Mouse (Mus musculus): ENCODE data around the gene Atp8b4. TPM values are rescaled to one million over a fixed set of nuclear protein-coding genes. Genes with fewer than 3 reads are reported as not detected.

Atp8b4 gene
- polyA plus RNA-seq, 1 experiment from 2014 or later, result not detected

GRCm38 (mm10) chr2:126485262-126486017, 15.0 kb downstream of the Atp8b4 start:
- no peaks in the 10 kb centered on the region for H3K9me3 ChIP-seq (ENCODE audit: control insufficient read depth, low read length)
- no peak overlapping the region for H3K27ac ChIP-seq (ENCODE audit: low read length)
- WGBS, result 86% methylated on average over 11 of the region's 11 CpGs
- ATAC-seq, result no peak
- no peaks in the 10 kb centered on the region for H3K36me3 ChIP-seq (ENCODE audit: control insufficient read depth, insufficient read depth)
- H3K4me3 ChIP-seq (replicated peaks; ENCODE audit: low read length), result no peak overlapping the region
- no peak overlapping the region for H3K9ac ChIP-seq (replicated peaks; ENCODE audit: low read depth, low read length)
- H3K4me1 ChIP-seq (replicated peaks; ENCODE audit: control insufficient read depth, insufficient read depth, low read length), result no peaks in the 10 kb centered on the region
- H3K4me2 ChIP-seq (ENCODE audit: low read length), result no peak overlapping the region
- no peaks in the 10 kb centered on the region for H3K27me3 ChIP-seq (replicated peaks; ENCODE audit: control insufficient read depth, insufficient read depth, low read length)

DNA sequence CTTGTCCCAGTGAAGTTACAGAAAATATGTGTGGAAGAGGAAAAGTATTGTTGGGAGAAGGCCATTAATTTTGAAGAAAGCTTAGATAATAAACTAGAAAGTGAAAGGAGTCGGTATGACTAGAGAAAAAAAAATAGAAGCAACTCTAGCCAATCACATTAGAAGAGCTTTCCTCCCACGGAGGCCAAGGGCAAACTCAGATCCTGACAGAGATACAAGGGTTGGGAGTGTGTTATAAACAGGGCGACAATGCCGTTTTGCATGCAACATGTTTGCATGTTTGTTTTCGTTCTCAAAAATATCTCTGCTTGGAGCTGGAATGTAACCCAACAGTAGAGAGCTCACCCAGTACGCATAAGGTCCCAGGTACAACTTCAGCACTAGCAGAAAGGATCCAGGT, 17.1 kb downstream of the Atp8b4 start:
- Histone ChIP-seq H3K27ac (ENCODE audit: low read length) (no peak overlapping the region), H3K9ac (replicated peaks; ENCODE audit: low read depth, low read length) (no peak overlapping the region), H3K9me3 (ENCODE audit: control insufficient read depth, low read length) (no peaks in the 10 kb centered on the region), H3K36me3 (ENCODE audit: control insufficient read depth, insufficient read depth) (no peaks in the 10 kb centered on the region), H3K4me1 (replicated peaks; ENCODE audit: control insufficient read depth, insufficient read depth, low read length) (no peaks in the 10 kb centered on the region), H3K4me2 (ENCODE audit: low read length) (no peak overlapping the region), H3K27me3 (replicated peaks; ENCODE audit: control insufficient read depth, insufficient read depth, low read length) (no peaks in the 10 kb centered on the region), H3K4me3 (replicated peaks; ENCODE audit: low read length) (no peak overlapping the region)
- ATAC-seq, result no peak
- WGBS, result 89% methylated on average over 6 of the region's 6 CpGs

- H3K4me1 ChIP-seq (replicated peaks; ENCODE audit: control insufficient read depth, insufficient read depth, low read length), result no peaks in the 10 kb centered on the region
- no peak overlapping the region for H3K27ac ChIP-seq (ENCODE audit: low read length)
- ATAC-seq, result no peak
- no peak overlapping the region for H3K4me3 ChIP-seq (replicated peaks; ENCODE audit: low read length)
- WGBS, result 83% methylated on average over 7 of the region's 7 CpGs
- H3K9ac ChIP-seq (replicated peaks; ENCODE audit: low read depth, low read length), result no peak overlapping the region
- H3K9me3 ChIP-seq (ENCODE audit: control insufficient read depth, low read length), result no peaks in the 10 kb centered on the region
- H3K27me3 ChIP-seq (replicated peaks; ENCODE audit: control insufficient read depth, insufficient read depth, low read length), result no peaks in the 10 kb centered on the region
- no peaks in the 10 kb centered on the region for H3K36me3 ChIP-seq (ENCODE audit: control insufficient read depth, insufficient read depth)
- no peak overlapping the region for H3K4me2 ChIP-seq (ENCODE audit: low read length)
These were observed 22.9 kb downstream of the Atp8b4 start for GRCm38 (mm10) chr2:126477556-126477955.

DNA sequence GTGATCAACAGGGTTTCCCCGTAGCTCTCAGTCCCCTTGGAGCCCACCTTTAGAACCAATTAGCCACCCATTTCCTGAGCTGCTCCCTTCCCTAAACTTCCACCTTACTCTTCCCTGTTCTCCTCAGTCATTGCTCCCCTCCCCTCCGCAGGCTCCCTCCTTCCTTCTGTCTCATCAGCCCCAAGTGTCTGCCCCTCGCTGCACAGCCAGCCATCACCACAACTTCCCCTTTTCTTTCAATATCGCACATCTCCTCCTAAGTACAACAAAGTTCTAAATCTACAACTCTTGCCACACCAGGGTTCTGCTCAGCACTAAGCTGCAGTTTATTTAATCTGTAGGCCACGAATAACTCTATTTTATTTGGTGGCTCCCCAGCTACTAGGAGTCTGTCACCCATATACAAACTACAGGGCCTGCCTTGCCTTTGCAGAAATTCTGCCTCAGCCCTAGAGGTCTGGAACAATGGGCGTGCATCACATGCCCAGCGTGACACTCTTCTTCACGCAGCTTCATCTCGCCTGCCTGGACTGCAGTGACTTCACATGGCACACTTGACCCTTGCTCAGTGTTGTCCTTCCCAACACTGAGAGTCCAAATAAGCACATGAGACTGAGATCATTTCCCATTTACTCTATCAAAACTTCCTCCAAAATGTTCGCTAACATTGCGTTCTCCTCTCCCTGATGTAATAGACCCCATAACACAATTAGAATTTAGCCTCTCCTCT, 24.6 kb downstream of the Atp8b4 start:
- H3K27ac ChIP-seq (ENCODE audit: low read length), result no peak overlapping the region
- no peak overlapping the region for H3K4me3 ChIP-seq (replicated peaks; ENCODE audit: low read length)
- no peak for ATAC-seq
- H3K27me3 ChIP-seq (replicated peaks; ENCODE audit: control insufficient read depth, insufficient read depth, low read length), result no peaks in the 10 kb centered on the region
- H3K9me3 ChIP-seq (ENCODE audit: control insufficient read depth, low read length), result no peaks in the 10 kb centered on the region
- no peak overlapping the region for H3K4me2 ChIP-seq (ENCODE audit: low read length)
- H3K4me1 ChIP-seq (replicated peaks; ENCODE audit: control insufficient read depth, insufficient read depth, low read length), result no peaks in the 10 kb centered on the region
- no peaks in the 10 kb centered on the region for H3K36me3 ChIP-seq (ENCODE audit: control insufficient read depth, insufficient read depth)
- 86% methylated on average over 11 of the region's 11 CpGs for WGBS
- no peak overlapping the region for H3K9ac ChIP-seq (replicated peaks; ENCODE audit: low read depth, low read length)

- Histone ChIP-seq H3K36me3 (ENCODE audit: control insufficient read depth, insufficient read depth) (no peaks in the 10 kb centered on the region), H3K4me2 (ENCODE audit: low read length) (no peak overlapping the region), H3K9me3 (ENCODE audit: control insufficient read depth, low read length) (no peaks in the 10 kb centered on the region), H3K9ac (replicated peaks; ENCODE audit: low read depth, low read length) (no peak overlapping the region), H3K4me1 (replicated peaks; ENCODE audit: control insufficient read depth, insufficient read depth, low read length) (no peaks in the 10 kb centered on the region), H3K27me3 (replicated peaks; ENCODE audit: control insufficient read depth, insufficient read depth, low read length) (no peaks in the 10 kb centered on the region), H3K27ac (ENCODE audit: low read length) (no peak overlapping the region), H3K4me3 (replicated peaks; ENCODE audit: low read length) (no peak overlapping the region)
- ATAC-seq, result no peak
- 92% methylated on average over 6 of the region's 6 CpGs for WGBS
These were observed 26.5 kb downstream of the Atp8b4 start for GRCm38 (mm10) chr2:126474019-126474418.

GRCm38 (mm10) chr2:126472836-126473235, 27.6 kb downstream of the Atp8b4 start:
- Histone ChIP-seq H3K9ac (replicated peaks; ENCODE audit: low read depth, low read length) (no peak overlapping the region), H3K27ac (ENCODE audit: low read length) (no peak overlapping the region), H3K27me3 (replicated peaks; ENCODE audit: control insufficient read depth, insufficient read depth, low read length) (no peaks in the 10 kb centered on the region), H3K4me2 (ENCODE audit: low read length) (no peak overlapping the region), H3K9me3 (ENCODE audit: control insufficient read depth, low read length) (no peaks in the 10 kb centered on the region), H3K36me3 (ENCODE audit: control insufficient read depth, insufficient read depth) (no peaks in the 10 kb centered on the region), H3K4me3 (replicated peaks; ENCODE audit: low read length) (no peak overlapping the region), H3K4me1 (replicated peaks; ENCODE audit: control insufficient read depth, insufficient read depth, low read length) (no peaks in the 10 kb centered on the region)
- 91% methylated on average over 5 of the region's 5 CpGs for WGBS
- no peak for ATAC-seq

DNA sequence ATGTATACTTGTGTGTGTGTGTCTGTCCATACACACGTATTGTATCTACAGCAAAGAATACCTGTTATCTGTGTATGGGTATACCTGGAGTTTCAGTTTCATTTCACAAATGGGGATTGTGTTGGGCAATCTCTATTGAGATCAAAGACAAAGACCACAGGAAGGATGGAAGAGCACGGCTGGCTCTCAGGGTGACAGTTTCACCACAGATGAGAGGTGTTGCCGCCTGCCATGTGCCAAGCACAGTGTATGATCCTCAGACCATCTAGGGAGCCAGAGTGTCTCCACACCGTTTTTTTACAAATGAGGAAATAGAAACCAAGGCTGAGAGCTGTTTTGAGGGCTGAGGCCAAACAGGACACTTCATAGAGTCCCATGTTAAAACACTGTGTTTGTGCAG, 32.7 kb downstream of the Atp8b4 start:
- Histone ChIP-seq H3K4me1 (replicated peaks; ENCODE audit: control insufficient read depth, insufficient read depth, low read length) (no peaks in the 10 kb centered on the region), H3K27ac (ENCODE audit: low read length) (no peak overlapping the region), H3K4me2 (ENCODE audit: low read length) (no peak overlapping the region), H3K27me3 (replicated peaks; ENCODE audit: control insufficient read depth, insufficient read depth, low read length) (no peaks in the 10 kb centered on the region), H3K9ac (replicated peaks; ENCODE audit: low read depth, low read length) (no peak overlapping the region), H3K9me3 (ENCODE audit: control insufficient read depth, low read length) (no peaks in the 10 kb centered on the region), H3K36me3 (ENCODE audit: control insufficient read depth, insufficient read depth) (no peaks in the 10 kb centered on the region), H3K4me3 (replicated peaks; ENCODE audit: low read length) (no peak overlapping the region)
- WGBS, result 84% methylated on average over 4 of the region's 4 CpGs
- no peak for ATAC-seq

DNA sequence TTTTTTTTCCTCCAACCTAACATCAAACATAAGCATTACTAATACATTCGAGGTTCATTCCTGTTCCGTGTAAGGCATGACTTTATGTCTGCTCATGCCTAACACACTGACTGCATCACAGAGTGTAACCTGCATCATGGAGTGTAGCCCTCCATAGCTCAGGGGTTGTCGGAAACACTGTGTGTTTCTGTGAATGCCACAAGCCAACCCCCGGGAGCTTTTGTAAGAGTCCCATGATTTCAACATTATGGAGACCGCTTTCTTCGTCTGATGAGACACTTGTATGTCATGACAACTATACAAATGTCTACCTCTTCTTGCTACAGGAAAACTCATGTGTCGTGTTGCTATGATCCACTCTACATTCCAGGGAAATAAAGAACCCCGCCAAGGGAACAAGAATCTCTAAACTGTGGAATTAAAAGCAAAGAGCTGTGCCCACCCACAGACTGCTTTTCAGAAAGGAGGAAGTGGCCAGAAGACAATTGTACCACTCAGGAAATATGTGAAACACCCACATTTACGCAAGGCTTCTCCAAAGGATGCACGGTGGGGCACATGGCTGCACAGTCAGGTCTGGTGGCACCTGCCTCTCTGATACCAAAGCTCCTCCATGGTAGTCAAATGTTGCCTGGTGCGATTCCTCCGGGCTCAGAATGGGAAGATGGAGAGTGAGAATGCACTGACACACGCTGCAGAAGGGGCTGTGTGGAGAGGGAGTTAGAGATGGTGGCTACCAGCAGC, 33.9 kb downstream of the Atp8b4 start:
- H3K4me1 ChIP-seq (replicated peaks; ENCODE audit: control insufficient read depth, insufficient read depth, low read length), result no peaks in the 10 kb centered on the region
- 81% methylated on average over 13 of the region's 13 CpGs for WGBS
- no peak overlapping the region for H3K4me3 ChIP-seq (replicated peaks; ENCODE audit: low read length)
- H3K9ac ChIP-seq (replicated peaks; ENCODE audit: low read depth, low read length), result no peak overlapping the region
- no peaks in the 10 kb centered on the region for H3K9me3 ChIP-seq (ENCODE audit: control insufficient read depth, low read length)
- H3K36me3 ChIP-seq (ENCODE audit: control insufficient read depth, insufficient read depth), result no peaks in the 10 kb centered on the region
- no peaks in the 10 kb centered on the region for H3K27me3 ChIP-seq (replicated peaks; ENCODE audit: control insufficient read depth, insufficient read depth, low read length)
- H3K27ac ChIP-seq (ENCODE audit: low read length), result no peak overlapping the region
- no peak for ATAC-seq
- no peak overlapping the region for H3K4me2 ChIP-seq (ENCODE audit: low read length)

GRCm38 (mm10) chr2:126458661-126459060, 41.8 kb downstream of the Atp8b4 start:
- H3K4me3 ChIP-seq (replicated peaks; ENCODE audit: low read length), result no peak overlapping the region
- WGBS, result 87% methylated on average over 2 of the region's 2 CpGs

More at GRCm38 (mm10) chr2:126458661-126459060, 41.8 kb downstream of the Atp8b4 start:
- Histone ChIP-seq H3K4me2 (ENCODE audit: low read length) (no peak overlapping the region), H3K4me1 (replicated peaks; ENCODE audit: control insufficient read depth, insufficient read depth, low read length) (no peaks in the 10 kb centered on the region), H3K27me3 (replicated peaks; ENCODE audit: control insufficient read depth, insufficient read depth, low read length) (no peaks in the 10 kb centered on the region), H3K9ac (replicated peaks; ENCODE audit: low read depth, low read length) (no peak overlapping the region), H3K9me3 (ENCODE audit: control insufficient read depth, low read length) (no peaks in the 10 kb centered on the region), H3K36me3 (ENCODE audit: control insufficient read depth, insufficient read depth) (no peaks in the 10 kb centered on the region), H3K27ac (ENCODE audit: low read length) (no peak overlapping the region)
- no peak for ATAC-seq
